Mouse (Mus musculus) forebrain, embryonic 12.5 days (tissue): Measurements from ENCODE around the gene Atxn7l1. TPM values are rescaled to one million over a fixed set of nuclear protein-coding genes. Genes with fewer than 3 reads are reported as not detected.
A peak's percentile ranks its signal among the peaks of the same experiment; 100 is the strongest.

Source experiments
- ATAC-seq: fragments of 200-750 bp; cut with Nextera tagmentation; 2 replicates; pipeline ENCODE4 v1.8.0; 2017; ENCODE audit warnings: moderate TSS enrichment; ENCODE audit not compliant: low FRiP score
- H3K27ac ChIP-seq: fragments of 300-500 bp; sonication (generic); 2 replicates; pipeline ENCODE4 v1.5.1; 2016; ENCODE audit warnings: mild to moderate bottlenecking
- H3K27me3 ChIP-seq: fragments of 300-500 bp; sonication (generic); 2 replicates; pipeline ENCODE4 v1.6.1; 2016; ENCODE audit warnings: mild to moderate bottlenecking
- H3K36me3 ChIP-seq: fragments of 300-500 bp; sonication (generic); replicated peaks from 2 replicates; pipeline ENCODE4 v1.6.1; 2016; ENCODE audit warnings: mild to moderate bottlenecking
- H3K4me1 ChIP-seq: fragments of 300-500 bp; sonication (generic); 2 replicates; pipeline ENCODE4 v1.6.1; 2016
- H3K4me2 ChIP-seq: fragments of 300-500 bp; sonication (generic); 2 replicates; pipeline ENCODE4 v1.6.1; 2016; ENCODE audit warnings: mild to moderate bottlenecking, moderate library complexity
- H3K4me3 ChIP-seq: fragments of 300-500 bp; sonication (generic); replicated peaks from 2 replicates; pipeline ENCODE4 v1.5.1; 2016; ENCODE audit warnings: mild to moderate bottlenecking
- H3K9ac ChIP-seq: fragments of 300-500 bp; sonication (generic); 2 replicates; pipeline ENCODE4 v1.6.1; 2016; ENCODE audit warnings: mild to moderate bottlenecking
- H3K9me3 ChIP-seq: fragments of 300-500 bp; sonication (generic); 2 replicates; pipeline ENCODE4 v1.6.1; 2016
- WGBS: fragments of 180-500 bp; shearing (Covaris S2); methylation state at CpG from one replicate; pipeline ENCODE4 v1.1.7; 2016; 5-methylcytosine and 5-hydroxymethylcytosine counted together
- polyA plus RNA-seq: library from polyadenylated mRNA; unstranded; fragments of >200 nt; fragmentation: Nextera tagmentation; extraction: Ambion mirVana; gene quantifications from 2 replicates; pipeline ENCODE4 v1.2.1, GENCODE M21; 2016

The Atxn7l1 gene
- polyA plus RNA-seq, 1 experiment from 2014 or later, result 12.8 TPM

DNA sequence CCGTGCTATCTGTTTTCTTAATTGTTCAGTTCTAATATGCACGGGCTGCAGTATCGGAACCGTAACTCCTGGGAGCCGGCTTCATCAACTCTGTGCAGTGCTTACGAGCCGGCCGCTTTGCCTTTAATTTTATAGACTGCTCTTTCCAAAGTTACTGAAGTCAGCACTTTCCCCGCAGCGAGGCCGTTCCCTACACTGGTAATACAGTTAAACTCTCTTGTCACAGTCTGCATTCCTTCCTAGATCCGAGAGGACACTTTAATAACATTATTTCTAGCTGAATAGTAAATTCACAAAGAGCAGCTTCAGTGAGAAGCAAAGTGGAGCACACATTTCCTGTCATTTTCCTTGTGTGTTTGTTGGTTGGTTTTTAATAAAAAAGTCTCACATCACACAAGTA lies 124.4 kb downstream of the Atxn7l1 start:
- no peak for ATAC-seq
- 81% methylated on average over 12 of the region's 12 CpGs for WGBS

DNA sequence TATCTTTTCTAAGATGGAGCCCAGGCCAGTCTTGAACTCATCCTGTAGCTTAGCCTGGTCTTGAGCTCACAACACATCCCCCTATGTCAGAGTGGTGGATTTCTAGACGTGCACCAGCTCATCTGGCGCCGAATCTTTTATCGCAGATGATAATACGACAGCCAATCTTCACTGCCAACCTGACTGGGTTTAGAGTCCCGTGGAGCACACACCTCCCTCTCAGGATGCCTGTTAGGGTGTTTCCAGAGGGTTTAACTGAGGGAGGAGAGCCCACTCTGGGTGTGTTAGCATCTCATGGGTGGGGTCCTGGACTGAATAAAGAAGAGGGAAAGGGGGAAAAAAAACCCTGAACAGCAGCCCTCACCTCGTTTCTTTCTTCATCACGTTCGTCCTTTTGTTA lies 124.9 kb downstream of the Atxn7l1 start:
- no peak for ATAC-seq
- Histone ChIP-seq H3K36me3 (no peaks in the 10 kb centered on the region), H3K4me3 (no peak overlapping the region), H3K9ac (no peak overlapping the region), H3K4me2 (no peak overlapping the region), H3K27me3 (no peaks in the 10 kb centered on the region), H3K4me1 (peaks cover 5% of the 10 kb centered on the region), H3K27ac (no peak overlapping the region), H3K9me3 (no peaks in the 10 kb centered on the region)
- WGBS, result 59% methylated on average over 9 of the region's 9 CpGs

More for the DNA sequence above, 124.4 kb downstream of the Atxn7l1 start:
- no peak overlapping the region for H3K9ac ChIP-seq
- H3K27me3 ChIP-seq, result no peaks in the 10 kb centered on the region
- peaks cover 5% of the 10 kb centered on the region for H3K4me1 ChIP-seq
- no peak overlapping the region for H3K27ac ChIP-seq
- no peak overlapping the region for H3K4me3 ChIP-seq
- H3K36me3 ChIP-seq, result no peaks in the 10 kb centered on the region
- H3K9me3 ChIP-seq, result no peaks in the 10 kb centered on the region
- no peak overlapping the region for H3K4me2 ChIP-seq

DNA sequence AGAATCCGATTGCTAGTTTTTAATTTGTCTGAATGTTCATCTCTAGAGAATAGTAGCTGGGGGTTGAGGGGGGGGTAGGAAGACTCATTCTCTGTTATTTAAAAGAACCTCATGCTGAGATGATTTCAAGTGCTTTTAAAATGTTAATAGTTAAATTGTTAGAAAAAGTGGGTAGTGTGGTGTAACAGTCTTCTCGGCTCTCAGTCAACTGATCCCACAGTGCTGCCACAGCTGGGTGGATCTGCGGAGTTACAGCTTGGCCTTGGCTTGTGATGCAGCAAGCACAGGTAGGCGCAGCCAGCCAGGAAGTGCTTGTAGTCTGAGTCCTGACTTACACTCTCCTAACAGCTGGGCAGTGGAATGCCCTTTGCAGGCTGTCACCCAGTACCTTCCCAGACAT lies 125.7 kb downstream of the Atxn7l1 start:
- H3K4me1 ChIP-seq, result peaks cover 5% of the 10 kb centered on the region
- H3K27ac ChIP-seq, result no peak overlapping the region
- H3K4me2 ChIP-seq, result no peak overlapping the region
- no peaks in the 10 kb centered on the region for H3K36me3 ChIP-seq
- no peaks in the 10 kb centered on the region for H3K9me3 ChIP-seq
- H3K9ac ChIP-seq, result no peak overlapping the region
- ATAC-seq, result no peak
- no peaks in the 10 kb centered on the region for H3K27me3 ChIP-seq
- 69% methylated on average over 4 of the region's 4 CpGs for WGBS
- H3K4me3 ChIP-seq, result no peak overlapping the region

DNA sequence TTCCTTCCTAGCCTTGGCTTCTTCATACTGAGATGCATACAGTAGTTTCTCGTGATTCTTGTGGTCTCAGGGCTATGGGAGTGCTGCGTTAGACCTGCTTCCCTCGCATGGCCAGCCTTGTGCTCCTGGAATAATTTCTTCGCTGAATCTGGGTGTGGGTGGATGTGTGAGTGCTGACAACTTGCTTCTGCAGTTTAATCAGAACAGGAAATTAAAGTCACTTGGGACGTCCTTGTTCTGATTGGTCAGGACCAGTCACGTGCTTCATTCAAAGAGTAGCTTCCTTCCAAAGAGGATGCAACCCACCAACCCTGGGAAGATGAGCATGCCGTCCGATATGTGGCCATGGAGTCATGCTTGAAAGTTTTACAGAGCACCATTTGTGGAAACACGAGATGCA lies 126.2 kb downstream of the Atxn7l1 start:
- H3K4me3 ChIP-seq, result no peak overlapping the region
- no peaks in the 10 kb centered on the region for H3K27me3 ChIP-seq
- peaks cover 5% of the 10 kb centered on the region for H3K4me1 ChIP-seq
- no peaks in the 10 kb centered on the region for H3K9me3 ChIP-seq
- no peak overlapping the region for H3K9ac ChIP-seq
- no peaks in the 10 kb centered on the region for H3K36me3 ChIP-seq
- H3K27ac ChIP-seq, result no peak overlapping the region
- no peak overlapping the region for H3K4me2 ChIP-seq
- WGBS, result 91% methylated on average over 9 of the region's 9 CpGs
- no peak for ATAC-seq

DNA sequence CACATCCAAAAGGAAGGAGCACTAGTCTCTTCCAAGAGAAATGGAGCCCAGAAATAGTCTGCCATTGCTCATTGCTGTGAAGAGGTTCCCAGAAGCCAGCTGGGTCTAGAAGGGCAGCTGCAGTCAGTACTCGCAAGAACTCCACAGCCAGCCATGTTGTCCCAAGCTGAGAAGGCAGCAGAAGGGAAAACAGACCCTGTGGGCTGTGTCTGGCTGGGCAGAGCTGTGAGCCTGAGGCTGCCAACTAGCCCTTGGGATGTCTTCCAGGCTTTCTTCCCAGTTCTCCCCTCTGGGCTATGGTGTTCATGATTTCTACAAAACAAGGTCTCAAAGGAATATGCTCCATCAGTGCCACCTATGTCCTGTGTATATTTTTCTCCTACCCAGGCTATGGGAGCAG lies 128.5 kb downstream of the Atxn7l1 start:
- Histone ChIP-seq H3K27ac (no peak overlapping the region), H3K9me3 (no peaks in the 10 kb centered on the region), H3K27me3 (no peaks in the 10 kb centered on the region), H3K9ac (no peak overlapping the region), H3K36me3 (no peaks in the 10 kb centered on the region), H3K4me3 (no peak overlapping the region), H3K4me2 (no peak overlapping the region), H3K4me1 (peaks cover 5% of the 10 kb centered on the region)
- no peak for ATAC-seq
- 95% methylated on average over 1 of the region's 1 CpGs for whole genome bisulfite sequencing

DNA sequence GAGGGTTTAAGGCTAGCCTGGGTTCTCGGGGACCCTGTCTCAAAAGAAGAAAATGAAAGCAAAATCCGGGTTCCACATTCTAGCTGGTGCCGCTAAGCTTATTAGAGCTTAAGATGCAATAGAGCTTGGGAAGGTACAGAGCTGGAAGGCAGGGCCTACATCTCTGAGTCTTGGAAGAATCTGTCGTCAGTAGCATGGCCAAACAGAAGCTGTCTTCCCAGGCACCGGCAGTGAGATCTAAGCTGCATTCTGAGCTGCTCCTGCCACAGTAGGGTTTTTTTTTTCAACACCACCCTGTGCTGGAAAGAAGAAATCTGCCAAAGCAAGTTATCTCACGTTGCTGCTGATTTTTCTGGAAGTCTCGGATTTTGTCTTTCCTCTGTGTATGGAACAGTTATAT lies 129.9 kb downstream of the Atxn7l1 start:
- no peak overlapping the region for H3K4me2 ChIP-seq
- H3K27me3 ChIP-seq, result no peaks in the 10 kb centered on the region
- WGBS, result 77% methylated on average over 7 of the region's 7 CpGs
- H3K27ac ChIP-seq, result no peak overlapping the region
- no peak overlapping the region for H3K9ac ChIP-seq
- H3K4me1 ChIP-seq, result peaks cover 3% of the 10 kb centered on the region
- no peaks in the 10 kb centered on the region for H3K9me3 ChIP-seq
- no peak overlapping the region for H3K4me3 ChIP-seq
- no peaks in the 10 kb centered on the region for H3K36me3 ChIP-seq
- ATAC-seq, result no peak

DNA sequence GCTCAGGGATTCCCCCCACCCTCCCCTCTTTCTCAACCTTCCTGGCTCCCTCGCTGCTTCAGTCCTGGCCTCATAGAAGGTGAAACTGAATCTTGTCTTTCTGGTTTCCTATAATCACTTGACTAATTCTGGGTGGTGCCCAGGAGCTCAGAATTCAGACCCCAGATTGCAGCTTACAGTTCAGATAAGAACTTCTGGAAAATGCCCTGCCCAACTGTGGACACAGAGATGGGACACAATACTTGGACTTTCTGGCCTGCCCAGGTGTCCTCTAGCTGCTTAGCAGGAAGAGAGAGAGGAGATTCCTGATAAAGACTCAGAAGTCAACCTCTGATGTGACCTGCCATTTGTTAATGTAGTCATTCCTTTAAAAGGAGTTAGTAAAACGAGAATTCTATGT lies 131.7 kb downstream of the Atxn7l1 start:
- Histone ChIP-seq H3K9me3 (no peaks in the 10 kb centered on the region), H3K27ac (no peak overlapping the region), H3K36me3 (no peaks in the 10 kb centered on the region), H3K4me2 (no peak overlapping the region), H3K4me3 (no peak overlapping the region), H3K9ac (no peak overlapping the region), H3K27me3 (no peaks in the 10 kb centered on the region), H3K4me1 (no peaks in the 10 kb centered on the region)
- 82% methylated on average over 2 of the region's 2 CpGs for WGBS
- no peak for ATAC-seq

DNA sequence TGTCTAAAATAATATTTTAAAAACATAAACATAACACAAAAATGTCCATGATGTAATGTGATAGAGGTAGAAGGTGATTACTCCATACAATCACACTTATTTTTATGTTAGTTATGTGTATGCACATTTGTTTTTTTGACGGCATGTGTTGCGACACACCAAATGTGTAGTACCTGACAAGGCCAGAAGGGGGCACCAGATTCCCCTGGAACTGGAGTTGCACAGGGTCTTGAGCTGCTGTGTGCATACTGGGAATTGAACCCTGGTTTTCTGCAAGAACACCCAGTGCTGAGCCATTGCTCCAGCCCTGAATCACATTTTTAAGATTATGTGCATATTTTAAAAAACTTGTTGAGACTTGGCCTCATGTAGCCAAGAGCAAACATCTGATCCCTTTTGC lies 133.3 kb downstream of the Atxn7l1 start:
- 17% methylated on average over 2 of the region's 2 CpGs for WGBS
- Histone ChIP-seq H3K4me2 (no peak overlapping the region), H3K36me3 (no peaks in the 10 kb centered on the region), H3K4me3 (no peak overlapping the region), H3K27ac (no peak overlapping the region), H3K4me1 (peaks cover 10% of the 10 kb centered on the region), H3K9me3 (no peaks in the 10 kb centered on the region), H3K27me3 (no peaks in the 10 kb centered on the region), H3K9ac (no peak overlapping the region)
- ATAC-seq, result 0 out of 2 replicates have a peak, but pooled peaks have one; percentile 65

DNA sequence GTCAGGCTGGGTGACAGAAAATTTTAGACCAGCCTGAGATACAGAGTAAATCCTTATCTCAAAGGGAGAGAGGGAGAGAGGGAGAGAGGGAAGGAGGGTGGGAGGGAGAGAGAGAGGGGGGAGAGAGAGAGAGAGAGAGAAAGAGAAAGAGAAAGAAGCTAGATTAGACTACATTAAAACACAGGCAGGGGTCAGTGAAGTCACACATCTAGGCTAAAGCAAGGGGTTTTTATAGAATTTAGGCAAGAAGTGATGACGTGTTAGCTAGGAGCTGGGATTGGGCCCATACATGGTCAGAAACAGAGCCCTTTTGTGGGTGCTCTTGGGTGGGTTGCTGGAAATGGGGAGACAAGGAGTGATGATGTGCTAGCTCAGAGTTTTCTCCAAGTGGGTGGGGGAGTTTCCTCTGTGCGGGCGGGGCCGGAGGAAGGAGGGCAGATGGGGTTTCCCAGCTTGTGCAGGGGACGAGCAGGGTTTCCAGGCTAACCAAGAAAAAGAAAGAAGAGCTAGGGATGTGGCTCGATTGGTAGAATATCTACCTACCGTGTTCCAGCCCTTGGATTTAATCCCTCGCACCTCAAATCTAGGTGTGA lies 136.9 kb downstream of the Atxn7l1 start:
- no peaks in the 10 kb centered on the region for H3K36me3 ChIP-seq
- H3K27ac ChIP-seq, result no peak overlapping the region
- H3K4me2 ChIP-seq, result no peak overlapping the region
- H3K9me3 ChIP-seq, result no peaks in the 10 kb centered on the region
- no peak overlapping the region for H3K9ac ChIP-seq
- 87% methylated on average over 8 of the region's 8 CpGs for WGBS
- H3K27me3 ChIP-seq, result no peaks in the 10 kb centered on the region
- H3K4me3 ChIP-seq, result no peak overlapping the region
- H3K4me1 ChIP-seq, result peaks cover 29% of the 10 kb centered on the region
- no peak for ATAC-seq

- peaks cover 29% of the 10 kb centered on the region for H3K4me1 ChIP-seq
- H3K4me2 ChIP-seq, result no peak overlapping the region
- H3K36me3 ChIP-seq, result no peaks in the 10 kb centered on the region
- WGBS, result 22% methylated on average over 4 of the region's 4 CpGs
- H3K27me3 ChIP-seq, result no peaks in the 10 kb centered on the region
- H3K4me3 ChIP-seq, result no peak overlapping the region
- H3K9me3 ChIP-seq, result no peaks in the 10 kb centered on the region
- no peak for ATAC-seq
- H3K27ac ChIP-seq, result no peak overlapping the region
- no peak overlapping the region for H3K9ac ChIP-seq
Observed at GRCm38 (mm10) chr12:33285354-33285753, 137.9 kb downstream of the Atxn7l1 start.

GRCm38 (mm10) chr12:33285933-33286649 lies 138.6 kb downstream of the Atxn7l1 start:
- H3K9me3 ChIP-seq, result no peaks in the 10 kb centered on the region
- no peak overlapping the region for H3K9ac ChIP-seq
- WGBS, result 34% methylated on average over 9 of the region's 9 CpGs
- H3K4me2 ChIP-seq, result no peak overlapping the region
- no peaks in the 10 kb centered on the region for H3K36me3 ChIP-seq
- no peaks in the 10 kb centered on the region for H3K27me3 ChIP-seq
- H3K4me3 ChIP-seq, result no peak overlapping the region
- ATAC-seq, result peak; percentile 48
- no peak overlapping the region for H3K27ac ChIP-seq
- H3K4me1 ChIP-seq, result peaks cover 29% of the 10 kb centered on the region

DNA sequence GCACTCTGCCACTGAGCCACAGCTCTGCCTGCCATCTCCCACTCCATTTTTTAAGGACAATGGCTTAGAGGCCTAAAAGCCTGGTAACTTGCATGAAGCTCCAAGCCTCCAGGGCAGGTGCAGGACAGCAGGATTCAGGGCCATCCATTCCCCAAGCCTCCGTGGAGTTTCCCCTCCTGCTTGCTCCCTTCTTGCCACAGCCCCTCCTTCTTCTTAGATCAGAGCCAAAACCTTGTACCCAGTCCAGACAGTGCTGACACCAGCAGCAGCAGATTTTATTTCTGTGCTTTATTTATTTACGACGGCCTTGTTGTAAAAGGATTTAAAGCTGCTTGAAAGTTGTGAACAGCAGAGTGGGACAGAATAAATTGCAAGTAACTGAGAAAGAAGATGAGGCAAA lies 140.2 kb downstream of the Atxn7l1 start:
- no peak overlapping the region for H3K27ac ChIP-seq
- no peak for ATAC-seq
- H3K27me3 ChIP-seq, result no peaks in the 10 kb centered on the region
- no peaks in the 10 kb centered on the region for H3K9me3 ChIP-seq
- H3K36me3 ChIP-seq, result no peaks in the 10 kb centered on the region
- no peak overlapping the region for H3K4me3 ChIP-seq
- H3K4me2 ChIP-seq, result no peak overlapping the region
- WGBS, result 69% methylated on average over 3 of the region's 3 CpGs
- H3K9ac ChIP-seq, result no peak overlapping the region
- H3K4me1 ChIP-seq, result peaks cover 29% of the 10 kb centered on the region

DNA sequence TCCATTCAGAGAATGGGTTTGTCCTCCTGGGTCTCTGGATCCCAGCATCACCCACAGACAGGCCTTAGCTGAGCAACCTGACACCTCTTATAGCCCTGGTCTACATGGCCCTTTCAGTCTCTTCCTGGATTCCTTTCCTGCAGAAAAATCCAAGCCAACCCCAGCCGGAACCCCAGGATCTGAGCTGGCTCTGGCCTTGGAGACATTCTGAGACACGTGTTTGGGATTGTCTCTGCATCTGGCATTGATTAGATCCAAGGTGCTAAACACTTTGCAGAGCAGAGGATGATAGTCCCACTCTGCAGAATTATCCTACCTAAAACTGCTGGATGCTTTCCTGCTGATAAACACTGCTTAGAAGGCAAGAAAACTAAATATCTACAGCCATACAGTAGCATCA lies 141.3 kb downstream of the Atxn7l1 start:
- Histone ChIP-seq H3K36me3 (no peaks in the 10 kb centered on the region), H3K4me3 (no peak overlapping the region), H3K4me1 (peaks cover 29% of the 10 kb centered on the region), H3K27ac (no peak overlapping the region), H3K9me3 (no peaks in the 10 kb centered on the region), H3K27me3 (no peaks in the 10 kb centered on the region), H3K9ac (no peak overlapping the region), H3K4me2 (no peak overlapping the region)
- no peak for ATAC-seq
- 80% methylated on average over 2 of the region's 2 CpGs for WGBS
